Mouse (Mus musculus): ENCODE results near the gene Gm4131.

GRCm38 (mm10) chr14:62447214-62447548 lies 119.5 kb downstream of the Gm4131 start:
- no peak for TF ChIP-seq CTCF (conservative IDR thresholded peaks at IDR 0.05; ENCODE audit: low read length)
- no peak for TF ChIP-seq POU5F1 (IDR thresholded peaks at IDR 0.05; ENCODE audit: borderline replicate concordance, low read length)
- no peak for TF ChIP-seq NANOG (IDR thresholded peaks at IDR 0.05; ENCODE audit: borderline replicate concordance, low read length)

Data from E14TG2a.4 (cell line).